Mouse (Mus musculus): Measurements from ENCODE around the gene Gabrp.

Gene Gabrp

DNA sequence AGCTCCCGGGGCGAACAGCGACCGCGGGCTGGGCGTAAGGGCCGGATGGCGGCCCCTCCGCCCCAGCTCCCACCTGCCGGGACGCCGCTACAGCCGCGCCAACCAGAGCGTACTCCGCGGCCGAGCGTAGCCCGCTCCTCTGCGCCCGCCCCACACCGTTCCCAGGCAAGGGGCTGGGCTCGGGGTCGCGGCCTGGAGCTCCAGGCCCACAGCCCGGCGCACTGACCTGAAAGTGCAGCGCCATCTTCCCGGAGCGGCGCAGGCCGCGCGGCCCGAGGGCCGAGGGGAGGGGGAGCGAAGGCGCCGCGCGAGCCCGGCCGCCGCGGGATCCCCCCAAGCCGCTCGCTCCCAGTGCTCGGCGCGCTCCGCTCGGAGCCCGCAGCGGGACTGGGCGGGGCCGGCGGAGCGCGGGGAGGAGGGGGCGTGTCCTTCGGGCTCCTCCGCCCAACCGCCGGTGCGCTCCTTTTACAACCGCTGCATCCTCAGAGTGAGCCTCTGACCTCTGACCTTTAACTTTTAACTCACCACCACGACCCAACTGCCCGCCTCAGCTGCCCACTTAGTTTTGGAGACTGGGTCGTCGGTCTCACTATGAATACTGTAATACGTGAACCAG lies 65.3 kb downstream of the Gabrp start, which contains the start of gene Ranbp17:
Ranbp17 (minus strand) TSS at position 371 of the 616 bp plus-strand sequence.
- DNase-seq, result peak; percentile 56

DNA sequence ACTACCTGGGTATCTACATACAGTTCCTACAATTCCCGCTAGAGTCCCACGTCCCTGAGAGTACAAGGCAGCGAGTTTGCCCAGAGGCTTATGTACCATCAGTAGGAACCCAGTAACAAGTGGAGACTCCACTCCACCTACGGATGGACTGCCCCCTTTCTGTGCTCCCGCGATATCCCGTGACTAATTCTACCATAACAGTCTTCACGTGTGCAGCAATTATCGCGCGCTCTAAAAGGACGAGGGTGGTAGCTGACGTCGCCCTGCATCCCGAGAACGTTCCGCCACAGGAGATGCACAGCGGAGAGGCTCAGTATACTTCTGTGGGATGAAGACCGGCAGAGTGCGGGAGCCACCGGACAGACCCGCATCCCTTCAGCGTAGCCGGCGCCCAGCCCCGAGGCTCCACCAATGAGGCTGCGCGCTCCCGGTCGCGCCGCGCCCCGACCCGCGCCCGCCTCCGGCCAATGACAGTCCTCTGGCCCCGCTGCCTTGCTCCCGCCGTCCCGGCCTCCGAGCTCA lies 65.8 kb downstream of the Gabrp start:
- peak; percentile 64 for DNase-seq

DNA sequence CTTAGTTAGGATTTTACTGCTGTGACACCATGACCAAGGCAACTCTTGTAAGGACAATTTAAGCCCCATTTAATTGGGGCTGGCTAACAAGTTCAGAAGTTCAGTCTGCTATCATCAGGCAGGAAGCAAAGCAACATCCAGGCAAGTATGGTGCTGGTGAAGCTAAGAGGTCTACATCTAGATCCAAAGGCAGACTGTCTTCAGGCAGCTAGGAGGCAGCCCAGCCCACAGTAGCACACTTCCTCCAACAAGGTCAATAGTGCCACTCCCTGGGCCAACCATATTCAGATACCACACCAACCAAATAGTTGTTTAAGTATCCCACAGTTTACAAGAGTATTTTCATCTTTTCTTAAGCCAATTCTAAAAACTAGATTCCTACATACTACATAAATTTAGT lies 69.4 kb downstream of the Gabrp start:
- no peak for DNase-seq

Data from right cerebral cortex, postnatal 14 days (tissue).